Mouse (Mus musculus): ENCODE measurements around the gene Tedc1. TPM values are rescaled to one million over a fixed set of nuclear protein-coding genes. Genes with fewer than 3 reads are reported as not detected.

The Tedc1 gene
- polyA plus RNA-seq, 1 experiment from 2014 or later = 38.2 TPM

DNA sequence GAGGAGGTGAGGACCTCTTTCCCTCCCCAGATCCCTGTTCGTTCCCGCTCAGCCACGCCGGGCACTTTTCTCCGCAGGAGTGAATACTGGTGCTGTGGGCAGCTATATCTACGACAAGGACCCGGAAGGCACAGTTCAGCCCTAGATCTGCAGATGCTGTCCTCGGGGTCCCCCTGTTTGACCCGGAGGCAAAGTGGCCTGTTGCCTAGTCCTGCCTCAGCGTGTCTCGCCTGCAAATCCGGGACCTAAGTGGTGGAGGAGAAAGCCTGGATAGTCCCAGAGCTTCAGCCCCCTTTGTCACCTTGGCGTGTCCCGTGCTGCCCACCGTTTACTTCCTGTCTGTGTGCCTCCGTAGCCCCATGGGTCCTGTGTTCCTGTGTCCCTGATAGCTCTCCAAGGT is 11.3 kb upstream of the Tedc1 start:
- no peak overlapping the region for H3K4me2 ChIP-seq (replicated peaks; ENCODE audit: low read depth, low read length)
- H3K36me3 ChIP-seq (ENCODE audit: insufficient read depth, low read length) = peaks cover 18% of the 10 kb centered on the region
- ATAC-seq (ENCODE audit: low FRiP score, low TSS enrichment) = no peak
- no peak overlapping the region for H3K27ac ChIP-seq (ENCODE audit: low read length)
- H3K9me3 ChIP-seq (ENCODE audit: low read length) = no peaks in the 10 kb centered on the region
- no peak overlapping the region for H3K4me3 ChIP-seq (ENCODE audit: low read length)
- no peak overlapping the region for H3K9ac ChIP-seq (replicated peaks; ENCODE audit: low read length)
- no peaks in the 10 kb centered on the region for H3K27me3 ChIP-seq (ENCODE audit: insufficient read depth, low read length)
- WGBS = 90% methylated on average over 16 of the region's 16 CpGs
- H3K4me1 ChIP-seq (ENCODE audit: insufficient read depth, low read length) = peaks cover 75% of the 10 kb centered on the region

DNA sequence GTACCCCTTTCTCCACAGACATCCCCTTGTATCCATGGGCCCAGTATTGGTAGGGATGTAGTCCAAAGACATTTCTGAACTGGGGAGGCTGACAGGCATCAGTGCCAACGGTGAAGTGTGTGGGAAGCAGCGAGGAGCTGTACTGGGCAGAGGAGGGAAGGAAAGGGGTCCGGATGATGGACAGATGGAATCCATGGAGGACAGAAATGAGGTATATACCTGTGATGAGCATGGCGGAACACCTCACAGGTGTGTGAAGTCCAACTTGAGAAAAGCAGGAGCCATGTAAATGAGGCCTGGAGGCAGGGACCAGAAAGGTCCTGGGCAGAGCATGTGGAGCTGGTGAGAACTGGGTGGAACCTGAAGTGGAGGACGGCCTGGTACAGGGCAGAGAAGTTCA is 10.6 kb upstream of the Tedc1 start:
- Histone ChIP-seq H3K9ac (replicated peaks; ENCODE audit: low read length) (no peak overlapping the region), H3K4me2 (replicated peaks; ENCODE audit: low read depth, low read length) (no peak overlapping the region), H3K36me3 (ENCODE audit: insufficient read depth, low read length) (peaks cover 18% of the 10 kb centered on the region), H3K4me1 (ENCODE audit: insufficient read depth, low read length) (peaks cover 72% of the 10 kb centered on the region), H3K4me3 (ENCODE audit: low read length) (no peak overlapping the region), H3K27ac (ENCODE audit: low read length) (no peak overlapping the region), H3K9me3 (ENCODE audit: low read length) (no peaks in the 10 kb centered on the region), H3K27me3 (ENCODE audit: insufficient read depth, low read length) (no peaks in the 10 kb centered on the region; the same call in 1 of the 2 replicates)
- no peak for ATAC-seq (ENCODE audit: low FRiP score, low TSS enrichment)
- 81% methylated on average over 5 of the region's 5 CpGs for WGBS

GRCm38 (mm10) chr12:113146112-113147057 is 9.8 kb upstream of the Tedc1 start, which contains the start of gene Crip1:
Crip1 (plus strand) TSS chr12:113146316.
- peak within 1 kb of the TSS; percentile 51 for H3K9ac ChIP-seq (replicated peaks; ENCODE audit: low read length)
- peak; percentile 17; the same call in 1 of the 2 replicates for ATAC-seq (ENCODE audit: low FRiP score, low TSS enrichment)
- H3K9me3 ChIP-seq (ENCODE audit: low read length) = no peaks in the 10 kb centered on the region
- H3K36me3 ChIP-seq (ENCODE audit: insufficient read depth, low read length) = peaks cover 18% of the 10 kb centered on the region
- peak within 1 kb of the TSS; percentile 32 for H3K4me3 ChIP-seq (ENCODE audit: low read length)
- whole genome bisulfite sequencing = 6% methylated on average over 45 of the region's 45 CpGs
- peak within 1 kb of the TSS; percentile 19; the same call in 1 of the 2 replicates for H3K27ac ChIP-seq (ENCODE audit: low read length)
- H3K4me1 ChIP-seq (ENCODE audit: insufficient read depth, low read length) = peaks cover 67% of the 10 kb centered on the region
- H3K27me3 ChIP-seq (ENCODE audit: insufficient read depth, low read length) = no peaks in the 10 kb centered on the region; the same call in 1 of the 2 replicates
- peak within 1 kb of the TSS; percentile 59 for H3K4me2 ChIP-seq (replicated peaks; ENCODE audit: low read depth, low read length)

DNA sequence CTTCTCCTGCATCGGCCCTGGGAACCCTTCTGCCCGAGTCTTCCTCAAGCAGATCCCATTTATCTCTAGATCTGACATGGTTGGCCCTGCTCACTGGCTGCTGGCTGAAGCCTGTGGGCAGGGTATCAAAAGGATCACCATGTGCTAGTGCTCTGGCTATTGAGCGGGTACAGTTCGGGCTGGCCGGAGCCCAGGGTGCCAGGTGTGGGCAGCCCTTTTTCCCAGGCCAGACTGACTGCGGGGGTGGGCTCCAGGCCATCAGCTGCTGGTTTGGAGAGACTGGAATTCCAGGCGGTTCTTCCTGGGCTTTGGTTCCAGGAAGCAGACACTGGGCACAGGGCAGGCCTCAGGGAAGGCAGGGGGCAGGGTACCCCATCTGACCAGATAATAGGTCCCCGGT is 8.7 kb upstream of the Tedc1 start:
- Histone ChIP-seq H3K27me3 (ENCODE audit: insufficient read depth, low read length) (no peaks in the 10 kb centered on the region; the same call in 1 of the 2 replicates), H3K4me1 (ENCODE audit: insufficient read depth, low read length) (peaks cover 67% of the 10 kb centered on the region), H3K9ac (replicated peaks; ENCODE audit: low read length) (no peak overlapping the region; the same call in 1 of the 2 replicates), H3K36me3 (ENCODE audit: insufficient read depth, low read length) (peaks cover 18% of the 10 kb centered on the region), H3K27ac (ENCODE audit: low read length) (peak overlapping the region; percentile 18; the same call in 1 of the 2 replicates), H3K4me3 (ENCODE audit: low read length) (no peak overlapping the region), H3K9me3 (ENCODE audit: low read length) (no peaks in the 10 kb centered on the region), H3K4me2 (replicated peaks; ENCODE audit: low read depth, low read length) (no peak overlapping the region)
- WGBS = 77% methylated on average over 8 of the region's 8 CpGs
- ATAC-seq (ENCODE audit: low FRiP score, low TSS enrichment) = no peak

- 42% methylated on average over 16 of the region's 16 CpGs for WGBS
- Histone ChIP-seq H3K9me3 (ENCODE audit: low read length) (no peaks in the 10 kb centered on the region), H3K4me3 (ENCODE audit: low read length) (no peak overlapping the region), H3K36me3 (ENCODE audit: insufficient read depth, low read length) (peaks cover 16% of the 10 kb centered on the region), H3K9ac (replicated peaks; ENCODE audit: low read length) (no peak overlapping the region), H3K27me3 (ENCODE audit: insufficient read depth, low read length) (no peaks in the 10 kb centered on the region; the same call in 1 of the 2 replicates), H3K27ac (ENCODE audit: low read length) (no peak overlapping the region), H3K4me2 (replicated peaks; ENCODE audit: low read depth, low read length) (no peak overlapping the region), H3K4me1 (ENCODE audit: insufficient read depth, low read length) (peaks cover 58% of the 10 kb centered on the region)
- no peak for ATAC-seq (ENCODE audit: low FRiP score, low TSS enrichment)
These were observed 7.7 kb upstream of the Tedc1 start for GRCm38 (mm10) chr12:113148381-113149035.

- no peak overlapping the region for H3K27ac ChIP-seq (ENCODE audit: low read length)
- H3K4me3 ChIP-seq (ENCODE audit: low read length) = no peak overlapping the region
- ATAC-seq (ENCODE audit: low FRiP score, low TSS enrichment) = no peak
- H3K9ac ChIP-seq (replicated peaks; ENCODE audit: low read length) = no peak overlapping the region
- H3K36me3 ChIP-seq (ENCODE audit: insufficient read depth, low read length) = peaks cover 8% of the 10 kb centered on the region; the same call in 1 of the 2 replicates
- no peaks in the 10 kb centered on the region for H3K9me3 ChIP-seq (ENCODE audit: low read length)
- no peaks in the 10 kb centered on the region; the same call in 1 of the 2 replicates for H3K27me3 ChIP-seq (ENCODE audit: insufficient read depth, low read length)
- H3K4me2 ChIP-seq (replicated peaks; ENCODE audit: low read depth, low read length) = no peak overlapping the region
- WGBS = 81% methylated on average over 4 of the region's 4 CpGs
- H3K4me1 ChIP-seq (ENCODE audit: insufficient read depth, low read length) = peaks cover 51% of the 10 kb centered on the region
These were observed 6.9 kb upstream of the Tedc1 start for GRCm38 (mm10) chr12:113149341-113149740.

DNA sequence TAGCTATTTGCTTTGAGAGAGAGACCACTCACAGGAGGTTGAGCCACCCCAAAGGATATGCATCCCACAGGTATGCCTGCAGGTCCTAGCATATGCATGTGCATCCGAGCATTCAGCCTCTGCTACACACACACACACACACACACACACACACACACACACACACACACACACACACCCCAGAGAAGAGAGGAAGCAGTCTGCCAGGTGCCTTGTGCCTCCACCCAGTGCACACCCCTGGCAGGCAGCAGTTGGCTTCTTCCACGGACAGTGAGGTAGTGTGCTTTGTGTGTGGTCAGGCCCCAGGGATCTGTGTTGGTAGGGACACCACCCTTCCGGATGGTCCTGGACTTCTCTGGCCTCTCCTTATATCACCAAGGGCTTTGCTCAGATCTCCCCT is 6.3 kb upstream of the Tedc1 start:
- Histone ChIP-seq H3K4me3 (ENCODE audit: low read length) (no peak overlapping the region), H3K9ac (replicated peaks; ENCODE audit: low read length) (no peak overlapping the region), H3K36me3 (ENCODE audit: insufficient read depth, low read length) (peaks cover 2% of the 10 kb centered on the region; the same call in 1 of the 2 replicates), H3K4me2 (replicated peaks; ENCODE audit: low read depth, low read length) (no peak overlapping the region), H3K4me1 (ENCODE audit: insufficient read depth, low read length) (peaks cover 54% of the 10 kb centered on the region), H3K27ac (ENCODE audit: low read length) (no peak overlapping the region), H3K27me3 (ENCODE audit: insufficient read depth, low read length) (no peaks in the 10 kb centered on the region; the same call in 1 of the 2 replicates), H3K9me3 (ENCODE audit: low read length) (no peaks in the 10 kb centered on the region)
- 73% methylated on average over 3 of the region's 3 CpGs for WGBS
- ATAC-seq (ENCODE audit: low FRiP score, low TSS enrichment) = no peak

DNA sequence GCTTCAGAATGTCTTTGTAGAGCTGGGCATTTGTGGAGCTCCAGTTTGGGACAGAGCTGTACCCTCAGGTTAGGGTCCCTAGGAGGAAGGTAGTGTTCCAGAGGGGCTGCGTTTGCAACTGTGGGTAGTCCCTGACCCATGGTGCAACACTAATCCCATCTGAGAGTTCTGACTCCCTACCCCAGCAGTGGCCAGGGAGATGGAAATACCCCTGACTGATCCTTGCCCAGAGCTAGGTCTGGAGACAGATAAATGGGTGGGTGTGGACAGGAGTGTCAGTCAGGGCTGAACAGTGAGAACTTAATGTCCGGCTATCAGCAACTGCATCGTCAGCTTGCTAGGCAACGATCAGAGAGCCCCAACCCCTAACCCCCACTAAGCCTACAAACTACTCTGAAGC is 5.6 kb upstream of the Tedc1 start:
- 78% methylated on average over 4 of the region's 4 CpGs for WGBS
- Histone ChIP-seq H3K36me3 (ENCODE audit: insufficient read depth, low read length) (no peaks in the 10 kb centered on the region; the same call in 1 of the 2 replicates), H3K9ac (replicated peaks; ENCODE audit: low read length) (no peak overlapping the region), H3K27me3 (ENCODE audit: insufficient read depth, low read length) (no peaks in the 10 kb centered on the region; the same call in 1 of the 2 replicates), H3K27ac (ENCODE audit: low read length) (no peak overlapping the region), H3K4me1 (ENCODE audit: insufficient read depth, low read length) (peaks cover 55% of the 10 kb centered on the region), H3K4me3 (ENCODE audit: low read length) (no peak overlapping the region), H3K4me2 (replicated peaks; ENCODE audit: low read depth, low read length) (no peak overlapping the region), H3K9me3 (ENCODE audit: low read length) (no peaks in the 10 kb centered on the region)
- ATAC-seq (ENCODE audit: low FRiP score, low TSS enrichment) = no peak

DNA sequence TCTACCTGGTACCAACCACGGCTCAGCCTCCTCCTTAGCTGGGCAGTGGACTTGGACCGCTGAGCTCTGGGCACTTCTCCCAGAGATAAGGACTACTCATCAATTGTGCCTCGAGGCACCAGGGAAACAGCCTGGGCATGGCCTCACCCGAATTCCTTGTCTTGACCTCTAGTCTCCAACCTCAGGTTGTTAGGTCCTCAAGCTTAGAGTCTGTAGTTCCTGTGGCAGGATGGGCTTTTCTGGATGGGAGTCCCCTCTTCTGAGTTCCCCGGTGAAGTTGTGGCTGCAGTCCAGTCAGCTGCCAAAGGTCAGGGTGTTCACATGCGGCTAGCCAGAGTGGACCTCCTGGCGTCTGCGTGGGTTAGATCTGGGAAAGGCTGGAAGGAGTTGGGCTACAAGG is 5.2 kb upstream of the Tedc1 start:
- H3K9ac ChIP-seq (replicated peaks; ENCODE audit: low read length) = no peak overlapping the region; the same call in 1 of the 2 replicates
- no peak overlapping the region for H3K4me3 ChIP-seq (ENCODE audit: low read length)
- no peaks in the 10 kb centered on the region for H3K36me3 ChIP-seq (ENCODE audit: insufficient read depth, low read length)
- 68% methylated on average over 8 of the region's 8 CpGs for WGBS
- H3K9me3 ChIP-seq (ENCODE audit: low read length) = no peaks in the 10 kb centered on the region
- peak overlapping the region; percentile 95; the same call in 1 of the 2 replicates for H3K4me2 ChIP-seq (replicated peaks; ENCODE audit: low read depth, low read length)
- no peak overlapping the region for H3K27ac ChIP-seq (ENCODE audit: low read length)
- H3K27me3 ChIP-seq (ENCODE audit: insufficient read depth, low read length) = no peaks in the 10 kb centered on the region; the same call in 1 of the 2 replicates
- ATAC-seq (ENCODE audit: low FRiP score, low TSS enrichment) = no peak
- H3K4me1 ChIP-seq (ENCODE audit: insufficient read depth, low read length) = peaks cover 51% of the 10 kb centered on the region

Data from kidney, embryonic 16.5 days (tissue).